Mouse (Mus musculus): ENCODE measurements around the gene Rassf10. TPM values are rescaled to one million over a fixed set of nuclear protein-coding genes. Genes with fewer than 3 reads are reported as not detected.

Rassf10 gene
- polyA plus RNA-seq, 1 experiment from 2014 or later, result 1.3 TPM

- no peak overlapping the region for H3K4me2 ChIP-seq
- no peak overlapping the region for H3K4me3 ChIP-seq (replicated peaks)
- 58% methylated on average over 3 of the region's 3 CpGs for WGBS
- no peak overlapping the region for H3K9ac ChIP-seq
- no peak overlapping the region for H3K27ac ChIP-seq
- no peaks in the 10 kb centered on the region for H3K27me3 ChIP-seq
- no peak for ATAC-seq (ENCODE audit: low FRiP score)
- H3K9me3 ChIP-seq, result peaks cover 10% of the 10 kb centered on the region; the same call in 1 of the 2 replicates
- no peaks in the 10 kb centered on the region for H3K4me1 ChIP-seq
- H3K36me3 ChIP-seq (replicated peaks), result no peaks in the 10 kb centered on the region
These were observed 13.0 kb downstream of the Rassf10 start for GRCm38 (mm10) chr7:112966786-112967185.

- no peak overlapping the region for H3K4me2 ChIP-seq
- H3K36me3 ChIP-seq (replicated peaks), result no peaks in the 10 kb centered on the region
- no peak for ATAC-seq (ENCODE audit: low FRiP score)
- no peaks in the 10 kb centered on the region for H3K27me3 ChIP-seq
- H3K27ac ChIP-seq, result no peak overlapping the region
- H3K4me1 ChIP-seq, result peaks cover 8% of the 10 kb centered on the region; the same call in 1 of the 2 replicates
- H3K9me3 ChIP-seq, result no peaks in the 10 kb centered on the region
- 33% methylated on average over 5 of the region's 5 CpGs for WGBS
- no peak overlapping the region for H3K9ac ChIP-seq
- no peak overlapping the region for H3K4me3 ChIP-seq (replicated peaks)
These were observed 29.6 kb downstream of the Rassf10 start for GRCm38 (mm10) chr7:112983316-112983715.

GRCm38 (mm10) chr7:112984704-112985577 lies 31.2 kb downstream of the Rassf10 start:
- H3K9ac ChIP-seq, result no peak overlapping the region
- peaks cover 8% of the 10 kb centered on the region; the same call in 1 of the 2 replicates for H3K4me1 ChIP-seq
- 74% methylated on average over 17 of the region's 17 CpGs for WGBS
- H3K27me3 ChIP-seq, result no peaks in the 10 kb centered on the region
- ATAC-seq (ENCODE audit: low FRiP score), result no peak
- no peak overlapping the region for H3K4me3 ChIP-seq (replicated peaks)
- H3K4me2 ChIP-seq, result no peak overlapping the region
- no peaks in the 10 kb centered on the region for H3K36me3 ChIP-seq (replicated peaks)
- H3K9me3 ChIP-seq, result no peaks in the 10 kb centered on the region
- no peak overlapping the region for H3K27ac ChIP-seq

GRCm38 (mm10) chr7:112985578-112985949 lies 31.8 kb downstream of the Rassf10 start:
- no peaks in the 10 kb centered on the region for H3K27me3 ChIP-seq
- no peaks in the 10 kb centered on the region for H3K9me3 ChIP-seq
- no peak overlapping the region for H3K4me3 ChIP-seq (replicated peaks)
- ATAC-seq (ENCODE audit: low FRiP score), result no peak
- peaks cover 8% of the 10 kb centered on the region; the same call in 1 of the 2 replicates for H3K4me1 ChIP-seq
- no peaks in the 10 kb centered on the region for H3K36me3 ChIP-seq (replicated peaks)
- 71% methylated on average over 8 of the region's 8 CpGs for WGBS
- no peak overlapping the region for H3K4me2 ChIP-seq
- H3K9ac ChIP-seq, result no peak overlapping the region
- no peak overlapping the region for H3K27ac ChIP-seq

DNA sequence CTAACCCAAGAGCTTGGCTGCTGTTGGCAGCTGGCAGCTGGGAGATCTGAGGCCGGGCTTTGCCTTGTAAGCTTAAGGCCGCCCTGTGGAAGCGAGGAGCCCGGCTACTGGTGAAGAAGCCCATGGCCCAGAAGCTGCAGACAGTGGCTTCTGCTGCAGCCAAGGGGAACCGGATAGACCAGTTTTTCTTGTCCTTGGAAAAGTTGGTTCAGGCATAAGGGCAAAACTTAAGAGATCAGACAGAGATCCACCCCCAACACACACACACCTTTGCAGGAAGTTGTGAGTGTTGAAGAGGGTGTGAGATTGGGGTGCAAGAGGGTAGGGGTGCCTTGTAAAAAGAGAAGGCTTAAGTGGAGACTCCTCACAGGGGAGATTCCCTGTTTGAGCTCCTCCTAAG lies 39.2 kb downstream of the Rassf10 start:
- Histone ChIP-seq H3K4me1 (no peaks in the 10 kb centered on the region), H3K27ac (no peak overlapping the region), H3K9ac (no peak overlapping the region), H3K4me3 (replicated peaks) (no peak overlapping the region), H3K36me3 (replicated peaks) (no peaks in the 10 kb centered on the region), H3K27me3 (no peaks in the 10 kb centered on the region), H3K4me2 (no peak overlapping the region), H3K9me3 (no peaks in the 10 kb centered on the region)
- 78% methylated on average over 5 of the region's 5 CpGs for WGBS
- no peak for ATAC-seq (ENCODE audit: low FRiP score)

- 82% methylated on average over 3 of the region's 3 CpGs for WGBS
These were observed 49.9 kb downstream of the Rassf10 start for GRCm38 (mm10) chr7:113003565-113004255.

DNA sequence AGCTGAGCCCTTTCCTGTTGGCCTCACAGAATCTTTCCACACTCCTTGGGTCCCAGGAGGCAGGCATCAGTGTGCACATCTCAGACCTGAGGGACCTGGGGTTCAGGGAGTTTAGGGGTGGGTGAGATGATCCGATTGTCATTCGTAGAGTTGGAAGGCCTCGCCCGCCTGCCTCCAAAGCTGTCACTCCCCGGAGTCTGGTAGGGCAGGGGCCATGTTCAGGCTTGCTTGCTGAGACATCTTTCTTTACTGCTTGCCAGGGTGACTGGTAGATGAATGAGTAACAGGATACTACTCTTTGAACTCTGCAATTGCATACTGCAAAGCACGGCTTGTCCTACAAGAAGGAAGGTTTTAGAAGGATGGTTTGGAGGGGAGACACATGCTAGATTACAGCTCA lies 52.0 kb downstream of the Rassf10 start:
- ATAC-seq (ENCODE audit: low FRiP score), result no peak
- Histone ChIP-seq H3K4me1 (no peaks in the 10 kb centered on the region), H3K27ac (no peak overlapping the region), H3K27me3 (no peaks in the 10 kb centered on the region), H3K9ac (no peak overlapping the region), H3K4me3 (replicated peaks) (no peak overlapping the region), H3K36me3 (replicated peaks) (no peaks in the 10 kb centered on the region), H3K4me2 (no peak overlapping the region), H3K9me3 (no peaks in the 10 kb centered on the region)
- 91% methylated on average over 6 of the region's 6 CpGs for WGBS

More at GRCm38 (mm10) chr7:113003565-113004255, 49.9 kb downstream of the Rassf10 start:
- Histone ChIP-seq H3K36me3 (replicated peaks) (no peaks in the 10 kb centered on the region), H3K4me1 (no peaks in the 10 kb centered on the region), H3K9me3 (no peaks in the 10 kb centered on the region), H3K27ac (no peak overlapping the region), H3K4me3 (replicated peaks) (no peak overlapping the region), H3K4me2 (no peak overlapping the region), H3K9ac (no peak overlapping the region), H3K27me3 (no peaks in the 10 kb centered on the region)
- no peak for ATAC-seq (ENCODE audit: low FRiP score)

All from forebrain, embryonic 12.5 days (tissue).